Mouse (Mus musculus): ENCODE measurements at regions not wholly inside any gene's neighbourhood (a gene's known extent, or its start where the extent isn't known, plus 50 kb on each side); places are given as distances from the start of the nearest gene placed in this dataset.

DNA sequence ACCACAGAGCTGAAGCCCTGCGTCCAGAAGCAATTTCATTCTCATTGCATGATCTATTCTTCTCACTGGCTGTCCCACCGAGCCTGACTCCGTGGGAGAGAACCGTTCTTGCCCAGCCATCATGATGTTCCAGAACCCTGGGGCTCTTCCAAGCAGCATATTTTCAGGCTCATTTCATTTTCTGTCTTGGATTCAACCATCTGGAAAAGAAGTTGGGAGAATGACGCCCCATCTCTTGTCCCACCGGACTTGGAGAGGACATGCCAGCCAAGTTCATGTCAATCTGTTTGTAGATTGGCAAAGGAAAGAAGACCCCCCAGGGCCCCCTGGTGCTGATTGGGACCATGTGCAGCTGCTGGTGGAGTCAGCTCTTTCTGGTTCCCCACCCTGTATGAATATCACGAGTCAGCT lies 1400.5 kb upstream of the Lrrc6 start:
- no peak for TF ChIP-seq CTCF (IDR thresholded peaks at IDR 0.05; ENCODE audit: insufficient read depth, low read depth, low read length)
- 0 out of 2 replicates have a peak, but pooled peaks have one; percentile 23 for TF ChIP-seq POLR2A (IDR thresholded peaks at IDR 0.05; ENCODE audit: insufficient read depth, low read depth, low read length)
